Mouse (Mus musculus): ENCODE results near the gene Otp. TPM values are rescaled to one million over a fixed set of nuclear protein-coding genes. Genes with fewer than 3 reads are reported as not detected.
A peak's percentile ranks its signal among the peaks of the same experiment; 100 is the strongest.

Otp gene
- 11.2 and 15.8 TPM in 2 replicates for polyA plus RNA-seq (2016; fragmentation: Nextera tagmentation; extraction: Ambion mirVana)

DNA sequence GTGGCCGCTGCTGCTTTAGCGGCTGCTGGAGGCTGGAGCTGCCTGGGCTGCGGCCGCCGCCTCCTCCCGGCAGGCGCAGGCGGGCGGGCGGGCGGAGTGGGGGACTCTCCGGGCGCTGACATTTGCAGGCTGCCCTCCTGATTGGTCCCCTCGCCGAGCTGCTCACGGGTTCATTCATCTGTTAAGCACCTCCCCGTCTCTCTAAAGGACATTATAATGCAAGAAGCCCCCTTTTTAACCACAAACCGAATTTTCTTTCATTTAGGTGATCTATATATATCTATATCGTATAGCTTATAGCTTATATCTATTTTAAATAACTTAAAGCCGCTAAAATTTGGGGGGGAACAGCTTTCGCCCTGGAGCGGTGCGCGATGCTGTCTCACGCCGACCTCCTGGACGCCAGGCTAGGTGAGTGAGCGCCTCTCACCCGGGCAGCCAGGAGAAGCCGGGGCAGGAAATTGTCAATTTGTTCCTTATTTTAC is at the start of gene Otp:
TSS of gene Otp (plus strand) at position 207 of the 485 bp plus-strand sequence.
- peak within 1 kb of the TSS; percentile 72 for H3K27ac ChIP-seq
- H3K4me1 ChIP-seq, result peaks cover 3% of the 10 kb centered on the region; the same call in 1 of the 2 replicates
- peak within 1 kb of the TSS; percentile 54; the same call in 1 of the 2 replicates for H3K9ac ChIP-seq
- ATAC-seq (ENCODE audit: low FRiP score), result peak; percentile 77
- H3K27me3 ChIP-seq, result peaks cover 68% of the 10 kb centered on the region
- H3K4me3 ChIP-seq, result peak within 1 kb of the TSS; percentile 32
- H3K4me2 ChIP-seq (replicated peaks), result peak within 1 kb of the TSS; percentile 18
- no peaks in the 10 kb centered on the region for H3K36me3 ChIP-seq
- no peaks in the 10 kb centered on the region for H3K9me3 ChIP-seq (replicated peaks)
- WGBS, result under 1% methylated on average over 30 of the region's 30 CpGs

DNA sequence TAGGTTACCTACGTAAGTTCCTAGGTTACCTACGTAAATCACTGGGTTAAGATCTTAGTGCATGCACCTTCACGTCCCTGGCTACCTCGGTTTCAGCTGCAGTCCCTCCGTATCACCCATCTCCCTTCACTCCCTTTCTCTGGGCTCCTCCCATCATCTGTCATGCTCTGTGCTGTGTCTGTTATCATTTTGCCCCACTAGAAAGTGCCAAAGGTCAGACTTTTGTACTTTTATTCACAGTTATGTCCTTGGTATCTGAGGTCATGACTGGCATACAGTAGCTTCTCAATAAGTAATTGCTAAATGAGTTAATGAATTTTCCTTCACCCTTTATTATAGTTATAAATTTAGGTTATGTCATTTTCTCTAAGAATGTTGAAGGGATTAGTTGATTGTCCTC is 49.0 kb upstream of the Otp start:
- Histone ChIP-seq H3K9me3 (replicated peaks) (no peaks in the 10 kb centered on the region), H3K27ac (no peak overlapping the region), H3K27me3 (no peaks in the 10 kb centered on the region), H3K9ac (no peak overlapping the region), H3K4me3 (no peak overlapping the region), H3K4me2 (replicated peaks) (no peak overlapping the region), H3K4me1 (no peaks in the 10 kb centered on the region), H3K36me3 (no peaks in the 10 kb centered on the region)
- ATAC-seq (ENCODE audit: low FRiP score), result no peak
- 90% methylated on average over 5 of the region's 5 CpGs for WGBS

DNA sequence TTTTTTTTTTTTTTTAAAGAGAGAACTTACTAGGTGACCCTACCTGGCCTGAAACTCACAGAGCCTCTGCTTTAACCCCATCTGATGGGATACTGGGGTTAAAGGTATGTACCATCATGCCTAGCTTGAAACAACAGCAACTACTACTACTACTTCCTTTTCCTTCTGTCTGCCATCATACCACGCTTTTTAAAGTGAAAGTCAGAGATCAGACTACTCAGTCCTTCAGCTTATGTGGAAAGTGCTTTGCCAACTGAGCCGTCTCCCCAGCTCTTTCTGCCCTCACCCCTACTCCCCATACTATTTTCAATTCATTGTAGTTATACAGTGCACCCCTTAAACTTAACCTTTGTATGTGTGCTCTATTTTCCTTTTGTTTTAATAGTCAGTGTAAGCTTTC is 48.4 kb upstream of the Otp start:
- Histone ChIP-seq H3K4me3 (no peak overlapping the region), H3K36me3 (no peaks in the 10 kb centered on the region), H3K27ac (no peak overlapping the region), H3K4me2 (replicated peaks) (no peak overlapping the region), H3K9ac (no peak overlapping the region), H3K27me3 (no peaks in the 10 kb centered on the region), H3K4me1 (no peaks in the 10 kb centered on the region), H3K9me3 (replicated peaks) (no peaks in the 10 kb centered on the region)
- 96% methylated on average over 2 of the region's 2 CpGs for WGBS
- ATAC-seq (ENCODE audit: low FRiP score), result no peak

DNA sequence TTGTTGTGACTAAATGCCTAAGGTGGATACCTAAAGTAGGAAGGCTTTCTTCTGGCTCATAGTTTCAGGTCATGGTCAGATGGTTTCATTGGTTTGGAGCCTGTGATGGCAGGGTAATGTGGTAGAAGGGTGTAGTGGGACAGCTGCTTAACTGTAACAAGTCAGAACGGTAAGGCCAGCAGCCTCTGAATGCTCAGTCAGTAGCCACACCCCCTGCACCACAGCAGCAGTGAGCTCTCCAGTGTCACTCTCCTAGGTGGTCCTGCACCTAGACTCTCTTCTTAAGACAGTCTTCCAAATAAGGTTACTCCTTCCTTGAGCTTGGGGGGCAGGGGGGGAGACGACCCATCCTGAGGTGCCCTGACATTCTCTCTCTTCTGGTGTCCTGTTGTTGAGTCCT is 47.6 kb upstream of the Otp start:
- H3K4me2 ChIP-seq (replicated peaks), result no peak overlapping the region
- no peaks in the 10 kb centered on the region for H3K4me1 ChIP-seq
- H3K27ac ChIP-seq, result no peak overlapping the region
- H3K4me3 ChIP-seq, result no peak overlapping the region
- no peaks in the 10 kb centered on the region for H3K27me3 ChIP-seq
- no peak overlapping the region for H3K9ac ChIP-seq
- H3K9me3 ChIP-seq (replicated peaks), result no peaks in the 10 kb centered on the region
- ATAC-seq (ENCODE audit: low FRiP score), result no peak
- peaks cover 6% of the 10 kb centered on the region for H3K36me3 ChIP-seq
- WGBS, result 66% methylated on average over 2 of the region's 2 CpGs

DNA sequence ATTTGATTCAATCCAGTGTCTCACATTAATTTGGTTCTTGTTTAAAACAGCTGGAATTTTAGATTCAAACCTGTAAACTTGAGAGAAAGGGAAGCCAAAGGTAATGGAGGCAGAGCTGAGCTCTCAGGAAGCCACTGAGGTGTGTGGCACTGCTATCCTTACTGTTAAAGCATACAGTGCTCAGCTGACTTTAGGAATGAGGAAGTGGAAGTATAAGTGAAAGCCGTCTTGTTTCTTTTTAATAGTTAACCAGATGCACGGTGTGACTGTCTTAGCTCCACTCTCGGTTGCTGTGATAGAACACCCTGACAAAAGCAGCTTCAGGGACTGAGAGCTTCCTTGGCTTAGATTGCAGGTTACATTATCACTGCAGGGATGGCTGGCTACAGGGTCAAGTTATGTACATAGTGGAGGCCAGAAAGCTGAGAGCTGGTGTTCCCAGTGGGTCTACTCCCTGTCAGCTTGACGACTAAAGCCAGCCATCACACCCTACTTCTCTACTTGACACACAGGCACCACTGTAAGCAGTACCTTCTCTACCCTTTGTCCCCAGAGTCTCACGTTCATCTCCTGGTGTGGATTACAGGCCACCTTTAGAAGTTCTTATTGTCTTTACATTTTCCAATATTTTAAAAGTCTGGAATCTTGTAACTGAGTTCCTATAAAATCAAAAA is 37.2 kb upstream of the Otp start:
- 72% methylated on average over 5 of the region's 5 CpGs for WGBS
- H3K9ac ChIP-seq, result no peak overlapping the region
- peaks cover 19% of the 10 kb centered on the region for H3K36me3 ChIP-seq
- H3K4me3 ChIP-seq, result no peak overlapping the region
- ATAC-seq (ENCODE audit: low FRiP score), result no peak
- no peak overlapping the region for H3K4me2 ChIP-seq (replicated peaks)
- H3K27me3 ChIP-seq, result no peaks in the 10 kb centered on the region
- peaks cover 4% of the 10 kb centered on the region; the same call in 1 of the 2 replicates for H3K4me1 ChIP-seq
- H3K27ac ChIP-seq, result no peak overlapping the region
- no peaks in the 10 kb centered on the region for H3K9me3 ChIP-seq (replicated peaks)

DNA sequence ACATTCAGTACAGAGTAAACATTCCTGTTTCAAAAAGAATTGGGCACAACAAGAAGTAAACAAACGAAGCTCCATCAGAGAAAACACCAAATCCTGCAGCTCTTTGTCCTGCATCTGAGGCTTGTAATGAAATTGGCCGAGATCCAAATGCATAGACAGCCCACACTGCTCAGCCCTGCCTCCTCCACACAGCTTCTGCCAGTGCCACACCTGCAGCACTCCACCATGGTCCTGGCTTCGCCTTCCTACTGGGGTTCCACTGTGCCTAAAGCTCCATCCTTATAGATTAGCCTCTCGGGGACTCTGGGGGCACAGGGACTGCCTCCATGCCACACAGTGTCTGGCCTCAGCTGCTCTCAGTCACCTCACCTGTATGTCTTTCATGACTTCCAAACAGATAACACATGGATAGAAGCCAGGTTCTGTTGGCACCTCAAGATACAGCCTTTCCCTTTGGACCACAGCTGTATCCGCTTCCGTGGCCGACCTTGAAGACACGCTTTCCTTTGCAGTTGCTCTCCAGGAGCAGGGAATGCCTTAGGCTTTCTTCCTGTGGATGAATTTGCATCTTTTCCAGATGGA is 36.6 kb upstream of the Otp start:
- no peak overlapping the region for H3K4me2 ChIP-seq (replicated peaks)
- no peak overlapping the region for H3K27ac ChIP-seq
- no peaks in the 10 kb centered on the region for H3K9me3 ChIP-seq (replicated peaks)
- peaks cover 15% of the 10 kb centered on the region for H3K36me3 ChIP-seq
- H3K4me3 ChIP-seq, result no peak overlapping the region
- 87% methylated on average over 8 of the region's 8 CpGs for WGBS
- 0 out of 2 replicates have a peak, but pooled peaks have one; percentile 64 for ATAC-seq (ENCODE audit: low FRiP score)
- H3K27me3 ChIP-seq, result no peaks in the 10 kb centered on the region
- H3K4me1 ChIP-seq, result peaks cover 4% of the 10 kb centered on the region; the same call in 1 of the 2 replicates
- no peak overlapping the region for H3K9ac ChIP-seq

DNA sequence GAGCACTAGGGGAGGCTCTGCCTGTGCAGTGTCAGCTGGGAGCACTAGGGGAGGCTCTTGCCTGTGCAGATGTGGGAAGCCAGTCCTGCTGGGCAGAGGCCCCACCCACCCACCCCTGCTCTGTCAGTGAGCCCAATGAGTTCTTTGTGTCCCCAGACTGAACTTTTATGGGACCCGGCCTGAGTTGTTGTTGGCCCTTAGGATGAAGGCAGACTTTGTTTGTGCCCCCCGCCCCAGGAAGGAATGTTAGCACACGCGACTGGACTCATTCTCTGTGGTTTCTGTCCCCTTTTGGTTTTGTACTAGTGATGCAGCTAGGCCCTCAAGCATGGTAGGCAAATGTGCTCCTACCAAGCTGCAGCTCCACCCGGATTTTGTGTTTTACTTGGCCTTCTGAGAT is 32.2 kb upstream of the Otp start:
- no peak for ATAC-seq (ENCODE audit: low FRiP score)
- Histone ChIP-seq H3K27me3 (no peaks in the 10 kb centered on the region), H3K9me3 (replicated peaks) (no peaks in the 10 kb centered on the region), H3K4me1 (peaks cover 2% of the 10 kb centered on the region; the same call in 1 of the 2 replicates), H3K4me3 (no peak overlapping the region), H3K27ac (no peak overlapping the region), H3K4me2 (replicated peaks) (no peak overlapping the region), H3K9ac (no peak overlapping the region), H3K36me3 (peaks cover 15% of the 10 kb centered on the region)
- WGBS, result 66% methylated on average over 5 of the region's 5 CpGs

DNA sequence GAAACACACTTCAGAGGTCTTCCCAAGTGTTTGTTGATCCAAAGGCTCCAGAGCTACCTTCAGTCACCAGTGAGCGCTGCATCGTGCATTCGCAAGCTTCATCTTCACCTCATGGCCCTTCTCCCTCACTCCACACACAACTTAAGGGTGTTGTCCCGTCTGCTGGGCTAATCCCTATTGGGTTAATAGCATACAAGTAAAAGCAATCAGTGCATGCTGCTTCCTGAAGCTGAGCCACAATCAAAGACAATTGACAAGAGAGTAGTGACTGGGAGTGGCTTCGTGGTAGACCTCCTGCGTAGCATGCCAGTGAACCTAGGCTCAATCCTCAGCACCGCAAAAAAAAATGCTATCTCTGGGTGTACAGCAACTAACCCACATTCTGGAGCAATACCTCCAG is 27.5 kb upstream of the Otp start:
- no peak overlapping the region for H3K27ac ChIP-seq
- no peaks in the 10 kb centered on the region for H3K9me3 ChIP-seq (replicated peaks)
- H3K4me1 ChIP-seq, result no peaks in the 10 kb centered on the region
- H3K4me2 ChIP-seq (replicated peaks), result no peak overlapping the region
- ATAC-seq (ENCODE audit: low FRiP score), result no peak
- H3K36me3 ChIP-seq, result no peaks in the 10 kb centered on the region
- WGBS, result 83% methylated on average over 7 of the region's 7 CpGs
- H3K4me3 ChIP-seq, result no peak overlapping the region
- no peak overlapping the region for H3K9ac ChIP-seq
- no peaks in the 10 kb centered on the region for H3K27me3 ChIP-seq

DNA sequence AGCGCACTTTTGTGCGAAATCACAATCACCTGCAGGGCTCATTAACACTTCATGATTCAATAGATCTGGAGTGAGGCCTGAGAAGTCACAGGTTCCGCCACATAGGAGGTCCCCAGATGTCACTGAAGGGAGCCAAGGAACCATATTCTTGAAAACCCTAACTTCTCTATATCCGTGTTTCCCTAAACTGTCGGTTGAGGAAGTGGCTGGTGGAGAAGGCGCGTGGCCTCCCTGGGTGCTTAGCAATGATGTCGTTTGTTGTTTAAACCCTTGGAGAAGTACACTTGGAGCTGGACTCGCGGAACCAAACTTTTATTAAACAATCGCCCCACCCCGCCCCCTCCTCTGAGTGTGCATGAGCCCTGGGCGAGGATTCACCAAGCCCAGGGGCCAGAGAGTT is 26.1 kb upstream of the Otp start:
- no peak overlapping the region for H3K4me2 ChIP-seq (replicated peaks)
- no peak overlapping the region for H3K4me3 ChIP-seq
- no peak overlapping the region for H3K27ac ChIP-seq
- WGBS, result 80% methylated on average over 13 of the region's 13 CpGs
- H3K9me3 ChIP-seq (replicated peaks), result no peaks in the 10 kb centered on the region
- ATAC-seq (ENCODE audit: low FRiP score), result no peak
- H3K27me3 ChIP-seq, result no peaks in the 10 kb centered on the region
- no peaks in the 10 kb centered on the region for H3K4me1 ChIP-seq
- H3K9ac ChIP-seq, result no peak overlapping the region
- no peaks in the 10 kb centered on the region for H3K36me3 ChIP-seq

DNA sequence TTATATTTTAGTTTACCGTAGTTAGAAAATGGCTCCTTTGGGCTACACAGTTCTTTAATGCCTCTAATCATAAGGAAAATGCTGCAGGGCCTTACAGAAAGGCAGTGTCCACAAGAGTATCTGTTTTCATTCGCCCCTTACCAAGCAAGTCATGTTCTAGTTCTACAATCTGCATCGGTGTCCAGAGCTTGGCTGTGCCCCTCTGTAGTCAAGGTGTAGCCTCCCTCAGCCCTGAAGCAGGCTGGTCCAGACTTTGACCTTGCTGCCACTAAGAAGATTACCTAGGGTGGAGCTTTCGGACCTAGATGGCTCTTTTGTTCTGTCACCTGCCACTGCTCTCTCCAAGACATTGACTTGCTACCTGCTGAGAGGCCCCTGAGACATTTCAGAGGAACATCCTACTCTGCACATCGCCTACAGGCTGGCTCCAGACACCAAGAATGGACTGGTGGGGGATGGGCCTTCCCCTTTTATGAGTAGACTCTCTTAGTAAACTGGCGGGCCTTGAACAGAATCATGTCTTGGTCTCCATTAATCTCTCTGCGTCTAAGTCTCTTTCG is 17.3 kb upstream of the Otp start:
- Histone ChIP-seq H3K36me3 (no peaks in the 10 kb centered on the region), H3K9me3 (replicated peaks) (no peaks in the 10 kb centered on the region), H3K9ac (no peak overlapping the region), H3K4me1 (no peaks in the 10 kb centered on the region), H3K4me2 (replicated peaks) (no peak overlapping the region), H3K4me3 (no peak overlapping the region), H3K27ac (no peak overlapping the region), H3K27me3 (peaks cover 52% of the 10 kb centered on the region)
- ATAC-seq (ENCODE audit: low FRiP score), result no peak
- 67% methylated on average over 8 of the region's 8 CpGs for WGBS

DNA sequence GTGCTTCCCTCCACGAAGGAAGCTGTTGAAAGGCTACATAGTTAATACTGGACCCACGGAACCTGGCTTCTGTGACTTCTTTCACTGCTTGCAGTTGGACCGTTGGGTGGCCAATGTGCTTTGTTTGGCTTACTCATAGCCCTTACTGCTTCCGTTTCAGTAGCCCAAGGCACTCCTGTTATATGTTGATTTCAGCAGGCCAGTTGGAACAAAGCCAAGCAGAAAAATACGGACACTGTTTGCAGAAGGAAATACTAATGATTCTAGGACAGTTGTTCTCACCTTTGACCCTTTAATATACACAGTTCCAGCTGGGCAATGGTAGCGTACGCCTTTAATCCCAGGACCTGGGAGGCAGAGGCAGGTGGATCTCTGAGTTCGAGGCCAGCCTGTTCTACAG is 16.1 kb upstream of the Otp start:
- Histone ChIP-seq H3K4me2 (replicated peaks) (no peak overlapping the region), H3K27ac (no peak overlapping the region), H3K9me3 (replicated peaks) (no peaks in the 10 kb centered on the region), H3K36me3 (no peaks in the 10 kb centered on the region), H3K9ac (no peak overlapping the region), H3K4me1 (no peaks in the 10 kb centered on the region), H3K27me3 (peaks cover 64% of the 10 kb centered on the region), H3K4me3 (no peak overlapping the region)
- no peak for ATAC-seq (ENCODE audit: low FRiP score)
- 89% methylated on average over 8 of the region's 8 CpGs for WGBS

DNA sequence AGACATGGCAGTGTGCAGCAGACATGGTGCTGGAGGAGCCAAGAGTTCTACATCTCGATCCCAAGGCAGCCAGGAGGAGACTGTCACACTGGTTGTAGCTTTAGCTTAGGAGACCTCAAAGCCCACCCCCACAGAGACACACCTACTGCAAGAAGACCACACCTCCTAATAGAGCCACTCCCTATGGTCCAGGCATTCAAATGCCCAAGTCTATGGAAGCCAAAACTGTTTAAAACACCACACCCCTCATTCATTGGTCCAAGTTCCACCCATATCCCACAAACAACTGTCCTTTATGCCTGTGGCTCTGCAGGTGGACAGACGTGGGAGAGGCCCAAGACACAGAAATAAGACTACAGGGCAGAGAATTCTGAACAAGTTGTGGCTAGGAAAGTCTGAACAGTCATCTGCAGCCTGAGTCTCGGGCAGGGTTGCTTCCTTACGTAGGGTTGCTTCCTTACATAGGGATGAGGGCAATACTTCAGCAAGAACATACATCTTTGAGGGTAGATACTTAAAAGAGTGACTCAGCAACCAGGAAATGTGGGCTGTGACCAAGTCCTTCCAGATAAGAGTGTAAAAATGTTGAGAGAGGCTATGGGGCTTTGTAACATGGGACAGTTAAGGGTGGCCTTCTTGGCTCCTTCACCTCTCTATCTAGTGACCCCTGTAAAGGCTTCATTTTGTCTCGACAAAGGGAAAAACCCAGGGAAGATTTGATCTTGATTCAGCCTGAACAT is 12.7 kb upstream of the Otp start:
- no peak overlapping the region for H3K27ac ChIP-seq
- no peaks in the 10 kb centered on the region for H3K9me3 ChIP-seq (replicated peaks)

More for the DNA sequence above, 12.7 kb upstream of the Otp start:
- ATAC-seq (ENCODE audit: low FRiP score), result no peak
- Histone ChIP-seq H3K36me3 (no peaks in the 10 kb centered on the region), H3K9ac (no peak overlapping the region), H3K27me3 (peaks cover 85% of the 10 kb centered on the region), H3K4me1 (no peaks in the 10 kb centered on the region), H3K4me2 (replicated peaks) (no peak overlapping the region), H3K4me3 (no peak overlapping the region)
- 71% methylated on average over 5 of the region's 5 CpGs for WGBS

Measured in hindbrain, embryonic 12.5 days (tissue).